Mouse (Mus musculus) ES-E14 (cell line): Measurements from ENCODE around the gene Proser1.

ENCODE experiments used
- CHD2 ChIP-seq: IDR thresholded peaks from 2 replicates; pipeline ENCODE4 v1.6.1; 2014; ENCODE audit warnings: mild to moderate bottlenecking, low read depth, low read length, inconsistent platforms
- HCFC1 ChIP-seq: IDR thresholded peaks from 2 replicates; pipeline ENCODE4 v1.6.1; 2012; ENCODE audit warnings: low read length, inconsistent platforms, borderline replicate concordance; ENCODE audit not compliant: insufficient read depth
- MAFK ChIP-seq: IDR thresholded peaks from 2 replicates; pipeline ENCODE4 v1.6.1; 2014; ENCODE audit warnings: mild to moderate bottlenecking, low read depth, low read length, inconsistent platforms; ENCODE audit not compliant: insufficient read depth

DNA sequence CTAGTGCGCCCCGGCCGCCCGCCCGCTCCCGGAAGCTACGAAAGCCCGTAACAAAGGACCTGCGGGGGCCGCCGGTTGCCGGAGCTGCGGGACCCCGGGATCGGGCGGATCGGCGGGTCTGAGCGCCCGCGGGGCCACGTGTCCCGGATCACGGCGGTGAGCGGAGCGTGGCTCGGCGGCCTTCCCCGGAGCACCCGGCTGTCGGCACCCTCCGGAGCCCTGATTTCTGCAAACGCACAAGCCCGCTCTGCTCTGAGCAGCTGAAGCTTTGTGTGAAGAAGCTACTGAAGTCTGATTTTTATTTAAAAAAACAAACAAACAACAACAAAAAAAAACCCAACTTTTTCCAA lies 274 bp downstream of the Proser1 start:
- TF ChIP-seq CHD2 = no peak
- TF ChIP-seq HCFC1 = no peak
- TF ChIP-seq MAFK = no peak
